Mouse (Mus musculus): ENCODE results near the gene Gm49403. TPM values are rescaled to one million over a fixed set of nuclear protein-coding genes. Genes with fewer than 3 reads are reported as not detected.
A peak's percentile ranks its signal among the peaks of the same experiment; 100 is the strongest.

The Gm49403 gene
- polyA plus RNA-seq, 1 experiment from 2014 or later, result not detected

GRCm38 (mm10) chr19:8899079-8899478 is 15.3 kb downstream of the Gm49403 start:
- H3K36me3 ChIP-seq, result peaks cover 60% of the 10 kb centered on the region
- peak overlapping the region; percentile 98 for H3K4me3 ChIP-seq
- no peaks in the 10 kb centered on the region for H3K27me3 ChIP-seq (ENCODE audit: insufficient read depth, poor library complexity, severe bottlenecking)
- 56% methylated on average over 3 of the region's 3 CpGs for WGBS
- no peak for DNase-seq (ENCODE audit: low spot score)
- H3K27ac ChIP-seq, result peak overlapping the region; percentile 98; the same call in 1 of the 2 replicates
- peaks cover 33% of the 10 kb centered on the region for H3K4me1 ChIP-seq
- no peaks in the 10 kb centered on the region for H3K9me3 ChIP-seq

- no peak for DNase-seq (ENCODE audit: low spot score)
- H3K27ac ChIP-seq, result no peak overlapping the region
- no peaks in the 10 kb centered on the region for H3K27me3 ChIP-seq (ENCODE audit: insufficient read depth, poor library complexity, severe bottlenecking)
- peaks cover 9% of the 10 kb centered on the region for H3K4me1 ChIP-seq
- WGBS, result 93% methylated on average over 5 of the region's 5 CpGs
- H3K9me3 ChIP-seq, result no peaks in the 10 kb centered on the region
- H3K4me3 ChIP-seq, result no peak overlapping the region
- peaks cover 74% of the 10 kb centered on the region for H3K36me3 ChIP-seq
These were observed 19.7 kb downstream of the Gm49403 start for GRCm38 (mm10) chr19:8903412-8903811.

GRCm38 (mm10) chr19:8908531-8908930 is 24.8 kb downstream of the Gm49403 start:
- DNase-seq (ENCODE audit: low spot score), result no peak
- Histone ChIP-seq H3K4me1 (no peaks in the 10 kb centered on the region), H3K36me3 (peaks cover 97% of the 10 kb centered on the region), H3K27ac (no peak overlapping the region), H3K9me3 (no peaks in the 10 kb centered on the region), H3K27me3 (ENCODE audit: insufficient read depth, poor library complexity, severe bottlenecking) (no peaks in the 10 kb centered on the region), H3K4me3 (no peak overlapping the region)
- 88% methylated on average over 6 of the region's 6 CpGs for WGBS

- 91% methylated on average over 5 of the region's 5 CpGs for WGBS
- H3K4me1 ChIP-seq, result no peaks in the 10 kb centered on the region
These were observed 28.1 kb downstream of the Gm49403 start for GRCm38 (mm10) chr19:8911810-8912209.

GRCm38 (mm10) chr19:8914212-8914611 is 30.5 kb downstream of the Gm49403 start:
- no peak overlapping the region for H3K4me3 ChIP-seq
- H3K4me1 ChIP-seq, result no peaks in the 10 kb centered on the region
- H3K9me3 ChIP-seq, result no peaks in the 10 kb centered on the region
- 91% methylated on average over 3 of the region's 3 CpGs for WGBS
- no peak for DNase-seq (ENCODE audit: low spot score)
- no peak overlapping the region for H3K27ac ChIP-seq
- peaks cover 81% of the 10 kb centered on the region for H3K36me3 ChIP-seq
- H3K27me3 ChIP-seq (ENCODE audit: insufficient read depth, poor library complexity, severe bottlenecking), result no peaks in the 10 kb centered on the region

More at GRCm38 (mm10) chr19:8911810-8912209, 28.1 kb downstream of the Gm49403 start:
- Histone ChIP-seq H3K27me3 (ENCODE audit: insufficient read depth, poor library complexity, severe bottlenecking) (no peaks in the 10 kb centered on the region), H3K36me3 (peaks cover 100% of the 10 kb centered on the region), H3K4me3 (no peak overlapping the region), H3K27ac (no peak overlapping the region), H3K9me3 (no peaks in the 10 kb centered on the region)
- no peak for DNase-seq (ENCODE audit: low spot score)

- WGBS, result 87% methylated on average over 3 of the region's 3 CpGs
- no peak for DNase-seq (ENCODE audit: low spot score)
- Histone ChIP-seq H3K36me3 (peaks cover 44% of the 10 kb centered on the region), H3K4me3 (no peak overlapping the region), H3K27ac (no peak overlapping the region), H3K27me3 (ENCODE audit: insufficient read depth, poor library complexity, severe bottlenecking) (no peaks in the 10 kb centered on the region), H3K4me1 (peaks cover 13% of the 10 kb centered on the region), H3K9me3 (no peaks in the 10 kb centered on the region)
These were observed 35.3 kb downstream of the Gm49403 start for GRCm38 (mm10) chr19:8919000-8919399.

- Histone ChIP-seq H3K9me3 (no peaks in the 10 kb centered on the region), H3K36me3 (peaks cover 37% of the 10 kb centered on the region), H3K4me3 (peak overlapping the region; percentile 86), H3K27me3 (ENCODE audit: insufficient read depth, poor library complexity, severe bottlenecking) (no peaks in the 10 kb centered on the region), H3K4me1 (peaks cover 13% of the 10 kb centered on the region), H3K27ac (peak overlapping the region; percentile 92)
- no peak for DNase-seq (ENCODE audit: low spot score)
- 62% methylated on average over 6 of the region's 6 CpGs for WGBS
These were observed 35.9 kb downstream of the Gm49403 start for GRCm38 (mm10) chr19:8919684-8920072.

- 3% methylated on average over 50 of the region's 50 CpGs for WGBS
- H3K27me3 ChIP-seq (ENCODE audit: insufficient read depth, poor library complexity, severe bottlenecking), result no peaks in the 10 kb centered on the region
- peak within 1 kb of the TSS; percentile 92 for H3K27ac ChIP-seq
These were observed 36.5 kb downstream of the Gm49403 start, which contains the start of gene B3gat3 for GRCm38 (mm10) chr19:8920073-8920736. Gene B3gat3, plus strand, starts transcription at chr19:8920374.

GRCm38 (mm10) chr19:8920836-8921291 is 37.1 kb downstream of the Gm49403 start:
- H3K9me3 ChIP-seq, result no peaks in the 10 kb centered on the region
- H3K4me1 ChIP-seq, result peaks cover 13% of the 10 kb centered on the region
- peak overlapping the region; percentile 86 for H3K4me3 ChIP-seq
- peak overlapping the region; percentile 92 for H3K27ac ChIP-seq
- WGBS, result 4% methylated on average over 6 of the region's 6 CpGs
- peaks cover 33% of the 10 kb centered on the region for H3K36me3 ChIP-seq
- DNase-seq (ENCODE audit: low spot score), result no peak
- H3K27me3 ChIP-seq (ENCODE audit: insufficient read depth, poor library complexity, severe bottlenecking), result no peaks in the 10 kb centered on the region

More at GRCm38 (mm10) chr19:8920073-8920736, 36.5 kb downstream of the Gm49403 start, which contains the start of gene B3gat3:
- Histone ChIP-seq H3K9me3 (no peaks in the 10 kb centered on the region), H3K4me3 (peak within 1 kb of the TSS; percentile 86), H3K4me1 (peaks cover 13% of the 10 kb centered on the region), H3K36me3 (peaks cover 33% of the 10 kb centered on the region)
- peak; percentile 98 for DNase-seq (ENCODE audit: low spot score)

- WGBS, result 80% methylated on average over 9 of the region's 9 CpGs
- Histone ChIP-seq H3K27ac (0 out of 2 replicates have a peak overlapping the region, but pooled peaks have one; percentile 32), H3K9me3 (no peaks in the 10 kb centered on the region), H3K36me3 (peaks cover 32% of the 10 kb centered on the region), H3K4me1 (peaks cover 13% of the 10 kb centered on the region), H3K27me3 (ENCODE audit: insufficient read depth, poor library complexity, severe bottlenecking) (no peaks in the 10 kb centered on the region), H3K4me3 (0 out of 2 replicates have a peak overlapping the region, but pooled peaks have one; percentile 86)
- DNase-seq (ENCODE audit: low spot score), result no peak
These were observed 38.0 kb downstream of the Gm49403 start for GRCm38 (mm10) chr19:8921741-8922140.

GRCm38 (mm10) chr19:8926766-8927165 is 43.0 kb downstream of the Gm49403 start:
- WGBS, result 83% methylated on average over 2 of the region's 2 CpGs
- Histone ChIP-seq H3K36me3 (peaks cover 48% of the 10 kb centered on the region), H3K27ac (no peak overlapping the region)

GRCm38 (mm10) chr19:8927891-8928525 is 44.3 kb downstream of the Gm49403 start:
- 84% methylated on average over 12 of the region's 12 CpGs for WGBS
- Histone ChIP-seq H3K27ac (peak overlapping the region; percentile 92; the same call in 1 of the 2 replicates), H3K27me3 (ENCODE audit: insufficient read depth, poor library complexity, severe bottlenecking) (no peaks in the 10 kb centered on the region), H3K9me3 (no peaks in the 10 kb centered on the region), H3K4me3 (no peak overlapping the region), H3K4me1 (peaks cover 18% of the 10 kb centered on the region), H3K36me3 (peaks cover 44% of the 10 kb centered on the region)
- no peak for DNase-seq (ENCODE audit: low spot score)

More at GRCm38 (mm10) chr19:8926766-8927165, 43.0 kb downstream of the Gm49403 start:
- DNase-seq (ENCODE audit: low spot score), result no peak
- Histone ChIP-seq H3K4me3 (no peak overlapping the region), H3K27me3 (ENCODE audit: insufficient read depth, poor library complexity, severe bottlenecking) (no peaks in the 10 kb centered on the region), H3K4me1 (peaks cover 19% of the 10 kb centered on the region), H3K9me3 (no peaks in the 10 kb centered on the region)

- no peak for DNase-seq (ENCODE audit: low spot score)
- Histone ChIP-seq H3K27ac (peak overlapping the region; percentile 92), H3K27me3 (ENCODE audit: insufficient read depth, poor library complexity, severe bottlenecking) (no peaks in the 10 kb centered on the region), H3K4me3 (peak overlapping the region; percentile 82), H3K4me1 (peaks cover 18% of the 10 kb centered on the region), H3K9me3 (no peaks in the 10 kb centered on the region), H3K36me3 (peaks cover 46% of the 10 kb centered on the region)
- 16% methylated on average over 16 of the region's 16 CpGs for WGBS
These were observed 45.0 kb downstream of the Gm49403 start for GRCm38 (mm10) chr19:8928689-8929223.
